Mouse (Mus musculus) CH12.LX (cell line): Measurements from ENCODE around the gene Col23a1. TPM values are rescaled to one million over a fixed set of nuclear protein-coding genes. Genes with fewer than 3 reads are reported as not detected.

Experiments used
- DNase-seq: peaks from one replicate; pipeline ENCODE4 v3.0.0-alpha.2; 2013; ENCODE audit errors: extremely low read depth
- H3K27ac ChIP-seq: 2 replicates; pipeline ENCODE4 v1.5.1; 2012; ENCODE audit warnings: low read depth, mild to moderate bottlenecking, control low read depth, moderate library complexity; ENCODE audit not compliant: insufficient read depth
- H3K27me3 ChIP-seq: replicated peaks from 2 replicates; pipeline ENCODE3; 2012; ENCODE audit warnings: inconsistent platforms
- H3K36me3 ChIP-seq, 2 experiments: replicated peaks in 1 of 2; 2 replicates each; pipeline versions ENCODE3 to v1.6.1; 2012; ENCODE audit warnings: inconsistent platforms in 1 of 2, low read length in 1 of 2, mild to moderate bottlenecking in 1 of 2, mixed read lengths in 1 of 2, moderate library complexity in 1 of 2; ENCODE audit not compliant: control insufficient read depth in 1 of 2, insufficient read depth in 1 of 2
- H3K4me1 ChIP-seq, 2 experiments: 2 replicates each; pipeline ENCODE4 v1.6.1; 2012; ENCODE audit warnings: inconsistent platforms in 1 of 2, moderate library complexity in 1 of 2; ENCODE audit not compliant: insufficient read depth in 2 of 2, control insufficient read depth in 1 of 2
- H3K4me2 ChIP-seq: 2 replicates; pipeline ENCODE4 v1.6.1; 2012; ENCODE audit warnings: low read depth, mild to moderate bottlenecking, control low read depth; ENCODE audit not compliant: poor library complexity, insufficient read depth, severe bottlenecking
- H3K4me3 ChIP-seq, 3 experiments: fragments of 150-350 bp in 1 of 3; sonication (generic) in 1 of 3; replicated peaks in 1 of 3; 2 replicates each; pipeline versions ENCODE3 to v1.5.1; 2011 to 2012; ENCODE audit warnings: low read depth in 2 of 3, low read length in 2 of 3, mild to moderate bottlenecking in 2 of 3, moderate library complexity in 2 of 3, control low read depth in 1 of 3, improper control_type of control experiment in 1 of 3, inconsistent platforms in 1 of 3, mixed read lengths in 1 of 3; ENCODE audit not compliant: poor library complexity in 1 of 3
- H3K79me2 ChIP-seq: replicated peaks from 2 replicates; pipeline ENCODE4 v1.6.1; 2012; ENCODE audit warnings: mild to moderate bottlenecking, moderate library complexity; ENCODE audit not compliant: control insufficient read depth, poor library complexity, insufficient read depth, severe bottlenecking; ENCODE audit errors: extremely low read depth
- H3K9ac ChIP-seq: 2 replicates; pipeline ENCODE4 v1.6.1; 2012; ENCODE audit warnings: low read depth, mild to moderate bottlenecking, control low read depth, moderate library complexity; ENCODE audit not compliant: insufficient read depth
- H3K9me3 ChIP-seq: replicated peaks from 2 replicates; pipeline ENCODE3; 2012; ENCODE audit warnings: low read length, inconsistent platforms, mixed read lengths
- CHD2 ChIP-seq: IDR thresholded peaks from 2 replicates; pipeline ENCODE4 v1.6.1; 2011; ENCODE audit warnings: low read length, improper control_type of control experiment
- E2F4 ChIP-seq: IDR thresholded peaks from 2 replicates; pipeline ENCODE4 v1.6.1; 2011; ENCODE audit warnings: low read depth, low read length, improper control_type of control experiment; ENCODE audit not compliant: insufficient replicate concordance
- ELF1 ChIP-seq: IDR thresholded peaks from 2 replicates; pipeline ENCODE4 v1.6.1; 2014; ENCODE audit warnings: low read depth, mild to moderate bottlenecking, inconsistent platforms, low read length, improper control_type of control experiment
- ETS1 ChIP-seq: conservative IDR thresholded peaks from 2 replicates; pipeline ENCODE4 v1.6.1; 2012; ENCODE audit warnings: low read depth, mild to moderate bottlenecking, inconsistent platforms, low read length, improper control_type of control experiment, moderate library complexity
- GABPA ChIP-seq: IDR thresholded peaks from 2 replicates; pipeline ENCODE4 v1.6.1; 2012; ENCODE audit warnings: low read depth, low read length, improper control_type of control experiment, inconsistent platforms; ENCODE audit not compliant: insufficient replicate concordance
- HCFC1 ChIP-seq: IDR thresholded peaks from 2 replicates; pipeline ENCODE4 v1.6.1; 2012; ENCODE audit warnings: low read depth, mild to moderate bottlenecking, inconsistent platforms, low read length, improper control_type of control experiment
- IRF4 ChIP-seq: IDR thresholded peaks from 2 replicates; pipeline ENCODE4 v1.6.1; 2014; ENCODE audit warnings: low read depth, mild to moderate bottlenecking, inconsistent platforms, low read length, improper control_type of control experiment
- JUND ChIP-seq: conservative IDR thresholded peaks from 2 replicates; pipeline ENCODE4 v1.6.1; 2011; ENCODE audit warnings: low read depth, low read length, improper control_type of control experiment
- KAT2A ChIP-seq: IDR thresholded peaks from 2 replicates; pipeline ENCODE4 v1.6.1; 2012; ENCODE audit warnings: low read length, improper control_type of control experiment, inconsistent platforms; ENCODE audit not compliant: insufficient replicate concordance
- MAFK ChIP-seq: IDR thresholded peaks from 2 replicates; pipeline ENCODE4 v1.6.1; 2011; ENCODE audit warnings: low read length, improper control_type of control experiment; ENCODE audit not compliant: insufficient replicate concordance
- MXI1 ChIP-seq: IDR thresholded peaks from 2 replicates; pipeline ENCODE4 v1.6.1; 2011; ENCODE audit warnings: mild to moderate bottlenecking, low read depth, low read length, improper control_type of control experiment
- MYC ChIP-seq: IDR thresholded peaks from 2 replicates; pipeline ENCODE4 v1.6.1; 2011; ENCODE audit warnings: low read depth, mild to moderate bottlenecking, improper control_type of control experiment, low read length
- NRF1 ChIP-seq: IDR thresholded peaks from 2 replicates; pipeline ENCODE4 v1.6.1; 2014; ENCODE audit warnings: low read depth, mild to moderate bottlenecking, inconsistent platforms, low read length, improper control_type of control experiment, moderate library complexity
- PAX5 ChIP-seq: IDR thresholded peaks from 2 replicates; pipeline ENCODE4 v1.6.1; 2012; ENCODE audit warnings: low read length, inconsistent platforms, mixed read lengths
- POLR2AphosphoS2 ChIP-seq: IDR thresholded peaks from 2 replicates; pipeline ENCODE4 v1.6.1; 2011; ENCODE audit warnings: low read depth, low read length, improper control_type of control experiment
- RAD21 ChIP-seq: IDR thresholded peaks from 2 replicates; pipeline ENCODE4 v1.6.1; 2011; ENCODE audit warnings: low read depth, mild to moderate bottlenecking, low read length, improper control_type of control experiment, moderate library complexity
- SIN3A ChIP-seq: IDR thresholded peaks from 2 replicates; pipeline ENCODE4 v1.6.1; 2012; ENCODE audit warnings: low read length, improper control_type of control experiment, inconsistent platforms
- SMC3 ChIP-seq: IDR thresholded peaks from 2 replicates; pipeline ENCODE4 v1.6.1; 2011; ENCODE audit warnings: low read depth, low read length, improper control_type of control experiment
- TBP ChIP-seq: conservative IDR thresholded peaks from 2 replicates; pipeline ENCODE4 v1.6.1; 2011; ENCODE audit warnings: low read depth, low read length, improper control_type of control experiment
- TCF12 ChIP-seq: IDR thresholded peaks from 2 replicates; pipeline ENCODE4 v1.6.1; 2014; ENCODE audit warnings: low read depth, mild to moderate bottlenecking, inconsistent platforms, low read length, improper control_type of control experiment
- UBTF ChIP-seq: IDR thresholded peaks from 2 replicates; pipeline ENCODE4 v1.6.1; 2012; ENCODE audit warnings: low read depth, mild to moderate bottlenecking, inconsistent platforms, low read length, improper control_type of control experiment, moderate library complexity
- USF1 ChIP-seq: IDR thresholded peaks from 2 replicates; pipeline ENCODE4 v1.6.1; 2014; ENCODE audit warnings: low read depth, mild to moderate bottlenecking, inconsistent platforms, low read length, improper control_type of control experiment
- USF2 ChIP-seq: conservative IDR thresholded peaks from 2 replicates; pipeline ENCODE4 v1.6.1; 2011; ENCODE audit warnings: low read depth, low read length, improper control_type of control experiment
- ZC3H11A ChIP-seq: IDR thresholded peaks from 2 replicates; pipeline ENCODE4 v1.6.1; 2012; ENCODE audit warnings: low read depth, mild to moderate bottlenecking, inconsistent platforms, low read length, improper control_type of control experiment
- ZKSCAN1 ChIP-seq: IDR thresholded peaks from 2 replicates; pipeline ENCODE4 v1.6.1; 2012; ENCODE audit warnings: low read depth, inconsistent platforms, low read length, improper control_type of control experiment, borderline replicate concordance
- ZNF384 ChIP-seq: IDR thresholded peaks from 2 replicates; pipeline ENCODE4 v1.6.1; 2012; ENCODE audit warnings: low read depth, low read length, improper control_type of control experiment, inconsistent platforms
- dilution Hi-C: fragments of 300-500 bp; cut with MboI; formaldehyde crosslinking; loops from 2 replicates; pipeline ENCODE4 v1.14.3; 2020; ENCODE audit warnings: low sequenced_read_pairs; ENCODE audit not compliant: extremely low pct_unique_long_range_greater_than_20kb, extremely low pct_ligation_motif_present
- in situ Hi-C: fragments of 300-500 bp; cut with MboI; formaldehyde crosslinking; loops from 3 replicates; pipeline ENCODE4 v1.14.3; 2019; ENCODE audit warnings: low sequenced_read_pairs, low pct_ligation_motif_present, low pct_unique_long_range_greater_than_20kb, mixed read lengths
- polyA plus RNA-seq: library from polyadenylated mRNA; unstranded; fragments of >175 nt; gene quantifications from 2 replicates; pipeline ENCODE4 v1.2.1, GENCODE M21; 2012; ENCODE audit warnings: low read depth; ENCODE audit not compliant: insufficient read length
- total RNA-seq, 2 experiments: library from RNA; depleted of rRNA; stranded (reverse); fragments of 300-350 nt in 1 of 2; fragments of >200 nt in 1 of 2; gene quantifications; 2 replicates each; pipeline ENCODE4 v1.2.3; 2012 to 2014

Col23a1 gene
- total and polyA plus RNA-seq, 3 experiments: 0.04 to 0.20 (median 0.08) TPM

DNA sequence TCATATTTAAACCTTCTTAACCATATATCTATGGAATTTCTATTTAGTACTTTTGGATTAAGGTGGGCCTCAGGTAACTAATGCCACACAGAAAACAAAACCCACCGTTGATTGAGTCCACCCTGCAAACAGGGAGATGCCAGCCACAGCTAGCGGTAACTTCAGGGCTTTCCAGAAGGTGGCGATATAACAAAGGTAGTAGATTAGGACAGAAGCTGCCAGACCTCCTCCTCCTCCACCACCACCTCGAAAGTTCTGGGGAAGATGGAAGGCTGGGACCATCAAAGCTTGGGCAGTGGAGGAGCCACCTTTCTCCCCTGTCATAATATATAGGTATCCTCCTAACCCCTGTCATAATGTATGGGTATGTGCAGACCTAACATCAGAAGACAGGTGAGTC, 328.0 kb downstream of the Col23a1 start (continued):
- no peak for TF ChIP-seq TBP
- peak; percentile 55 for TF ChIP-seq IRF4
- TF ChIP-seq MYC: peak; percentile 68; the same call in 1 of the 2 replicates
- TF ChIP-seq SMC3: peak; percentile 99
- peak; percentile 53; the same call in 1 of the 2 replicates for TF ChIP-seq MXI1
- TF ChIP-seq NRF1: no peak
- TF ChIP-seq E2F4: no peak
- TF ChIP-seq PAX5: no peak
- no peak for TF ChIP-seq KAT2A

DNA sequence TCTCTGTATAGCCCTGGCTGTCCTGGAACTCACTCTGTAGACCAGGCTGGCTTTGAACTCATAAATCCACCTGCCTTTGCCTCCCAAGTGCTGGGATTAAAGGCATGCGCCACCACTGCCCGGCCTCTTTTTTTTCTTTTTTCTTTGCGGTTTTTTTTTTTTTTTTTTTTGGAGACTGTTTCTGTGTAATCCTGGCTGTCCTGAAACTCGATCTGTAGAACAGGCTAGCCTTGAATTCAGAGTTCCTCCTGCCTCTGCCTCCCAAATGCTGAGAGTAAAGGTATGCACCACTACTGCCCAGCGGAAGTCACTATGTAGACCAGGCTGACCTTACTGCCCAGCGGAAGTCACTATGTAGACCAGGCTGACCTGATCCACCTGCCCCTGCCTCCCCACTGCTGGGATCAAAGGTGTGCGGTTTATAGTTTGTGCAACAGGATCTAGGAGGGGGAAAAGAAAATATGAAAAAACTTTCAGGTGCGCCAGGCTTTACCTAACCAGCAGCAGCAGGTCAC, 329.2 kb downstream of the Col23a1 start:
- Histone ChIP-seq H3K79me2 (peaks cover 28% of the 10 kb centered on the region), H3K4me3 (peak overlapping the region; percentile 54 to 93 (median 64)), H3K4me1 (peaks cover 16 to 54% of the 10 kb centered on the region in 2 experiments), H3K27ac (peak overlapping the region; percentile 26), H3K4me2 (peak overlapping the region; percentile 0; the same call in 1 of the 2 replicates), H3K9me3 (no peaks in the 10 kb centered on the region), H3K27me3 (no peaks in the 10 kb centered on the region), H3K9ac (peak overlapping the region; percentile 24), H3K36me3 (peaks cover 28 to 30% of the 10 kb centered on the region in 2 experiments)
- in situ Hi-C loops: loop anchor here (10.0 kb wide), 1 partner anchor 66 kb away; the partner anchor contains the start of gene 0610009B22Rik
- DNase-seq: no peak
- dilution Hi-C loops: no loop called here
- TF ChIP-seq IRF4 (no peak), ZNF384 (peak; percentile 76), USF2 (no peak), HCFC1 (no peak)

DNA sequence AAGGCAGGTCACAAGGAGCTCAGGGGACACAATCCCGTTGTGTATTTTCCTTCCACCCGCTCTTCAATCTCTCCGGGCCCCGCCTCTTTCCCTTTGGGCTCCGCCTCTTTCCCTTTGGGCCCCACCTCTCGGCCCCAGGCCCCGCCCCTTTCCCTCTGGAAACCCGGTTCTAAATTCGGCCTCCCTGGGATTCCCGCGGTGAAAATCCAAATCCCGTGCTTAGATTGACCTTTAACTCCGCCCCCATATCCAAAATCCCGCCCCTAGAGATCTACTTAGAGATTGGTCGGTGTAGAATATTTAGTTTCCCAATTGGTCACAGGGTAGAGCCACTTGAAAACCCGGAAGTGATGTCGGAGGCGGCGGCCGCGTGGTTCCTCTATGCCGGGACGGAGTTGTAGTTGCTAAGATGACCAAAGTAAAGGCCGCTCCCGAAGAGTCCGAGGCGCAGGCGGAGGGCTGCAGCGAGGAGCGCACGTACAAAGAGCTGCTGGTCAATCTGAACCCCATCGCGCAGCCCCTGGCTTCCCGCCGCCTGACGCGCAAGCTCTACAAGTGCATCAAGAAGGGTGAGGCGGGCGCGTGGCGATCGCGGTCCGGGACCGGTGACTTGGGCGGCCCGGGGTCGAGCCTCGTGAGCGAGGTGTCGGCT, 329.8 kb downstream of the Col23a1 start, which contains the start of gene Nhp2:
Gene Nhp2, plus strand, starts transcription at position 327 of the 652 bp plus-strand sequence.
- Histone ChIP-seq H3K9me3 (no peaks in the 10 kb centered on the region), H3K27ac (peak within 1 kb of the TSS; percentile 63), H3K4me1 (peaks cover 15 to 56% of the 10 kb centered on the region in 2 experiments), H3K9ac (peak within 1 kb of the TSS; percentile 87), H3K4me2 (peak within 1 kb of the TSS; percentile 84), H3K27me3 (no peaks in the 10 kb centered on the region), H3K4me3 (peak within 1 kb of the TSS; percentile 64 to 93 (median 68)), H3K79me2 (peaks cover 28% of the 10 kb centered on the region), H3K36me3 (peaks cover 34 to 36% of the 10 kb centered on the region in 2 experiments)
- in situ Hi-C loops (loop anchor here (10.0 kb wide), 1 partner anchor 65 kb away; the partner anchor contains the start of gene 0610009B22Rik), dilution Hi-C loops (no loop called here)
- peak; percentile 100 for DNase-seq
- TF ChIP-seq MXI1 (peak; percentile 100), GABPA (no peak), MAFK (no peak), TBP (peak; percentile 74), MYC (peak; percentile 99), RAD21 (no peak), POLR2AphosphoS2 (peak; percentile 77; the same call in 1 of the 2 replicates), TCF12 (peak; percentile 47; the same call in 1 of the 2 replicates), ETS1 (peak; percentile 84), CHD2 (peak; percentile 96), ZC3H11A (no peak), JUND (peak; percentile 31; the same call in 1 of the 2 replicates), USF2 (no peak; the same call in 1 of the 2 replicates), SMC3 (no peak), SIN3A (peak; percentile 99), E2F4 (peak; percentile 94; the same call in 1 of the 2 replicates), ELF1 (peak; percentile 98), NRF1 (no peak; the same call in 1 of the 2 replicates), ZKSCAN1 (no peak), KAT2A (0 out of 2 replicates have a peak, but pooled peaks have one; percentile 58), UBTF (no peak), USF1 (peak; percentile 33)
